Mouse (Mus musculus): ENCODE data around the gene Gys1. TPM values are rescaled to one million over a fixed set of nuclear protein-coding genes. Genes with fewer than 3 reads are reported as not detected.
"Not testable (repeated sequence)": the region's sequence is repeated elsewhere in the genome, so short reads cannot be mapped to it uniquely, and the experiment has no call there.

The Gys1 gene
- polyA plus RNA-seq, 1 experiment from 2014 or later, result 8.6 TPM

GRCm38 (mm10) chr7:45460377-45460776 lies 25.7 kb downstream of the Gys1 start:
- ATAC-seq, result no peak
- H3K4me1 ChIP-seq, result peaks cover 69% of the 10 kb centered on the region
- H3K4me3 ChIP-seq, result peak overlapping the region; percentile 87

GRCm38 (mm10) chr7:45460860-45461314 lies 26.2 kb downstream of the Gys1 start:
- H3K9me3 ChIP-seq (replicated peaks), result no peaks in the 10 kb centered on the region
- WGBS (ENCODE audit: insufficient replicate concordance), result 1% methylated on average over 13 of the region's 13 CpGs
- H3K4me1 ChIP-seq, result peaks cover 74% of the 10 kb centered on the region
- no peaks in the 10 kb centered on the region for H3K27me3 ChIP-seq (replicated peaks)
- peak overlapping the region; percentile 93 for H3K9ac ChIP-seq
- peak; percentile 75 for ATAC-seq
- H3K27ac ChIP-seq, result peak overlapping the region; percentile 99
- H3K4me3 ChIP-seq, result peak overlapping the region; percentile 87
- peak overlapping the region; percentile 88 for H3K4me2 ChIP-seq
- peaks cover 67% of the 10 kb centered on the region for H3K36me3 ChIP-seq

More at GRCm38 (mm10) chr7:45460377-45460776, 25.7 kb downstream of the Gys1 start:
- 38% methylated on average over 7 of the region's 7 CpGs for WGBS (ENCODE audit: insufficient replicate concordance)
- H3K4me2 ChIP-seq, result peak overlapping the region; percentile 88
- H3K27me3 ChIP-seq (replicated peaks), result no peaks in the 10 kb centered on the region
- H3K27ac ChIP-seq, result peak overlapping the region; percentile 99
- H3K36me3 ChIP-seq, result peaks cover 68% of the 10 kb centered on the region
- no peaks in the 10 kb centered on the region for H3K9me3 ChIP-seq (replicated peaks)
- H3K9ac ChIP-seq, result peak overlapping the region; percentile 93

GRCm38 (mm10) chr7:45461326-45461725 lies 26.7 kb downstream of the Gys1 start:
- Histone ChIP-seq H3K4me2 (peak overlapping the region; percentile 88), H3K9me3 (replicated peaks) (no peaks in the 10 kb centered on the region), H3K27me3 (replicated peaks) (no peaks in the 10 kb centered on the region), H3K4me1 (peaks cover 75% of the 10 kb centered on the region), H3K27ac (peak overlapping the region; percentile 99), H3K9ac (peak overlapping the region; percentile 93), H3K4me3 (peak overlapping the region; percentile 87), H3K36me3 (peaks cover 67% of the 10 kb centered on the region)
- WGBS (ENCODE audit: insufficient replicate concordance), result 55% methylated on average over 5 of the region's 5 CpGs
- peak; percentile 14 for ATAC-seq

GRCm38 (mm10) chr7:45461781-45462180 lies 27.1 kb downstream of the Gys1 start:
- peak overlapping the region; percentile 88 for H3K4me2 ChIP-seq
- H3K4me3 ChIP-seq, result peak overlapping the region; percentile 87
- H3K4me1 ChIP-seq, result peaks cover 72% of the 10 kb centered on the region
- H3K27me3 ChIP-seq (replicated peaks), result no peaks in the 10 kb centered on the region
- peak overlapping the region; percentile 41 for H3K9ac ChIP-seq
- peak overlapping the region; percentile 99 for H3K27ac ChIP-seq
- 89% methylated on average over 4 of the region's 4 CpGs for WGBS (ENCODE audit: insufficient replicate concordance)
- peaks cover 67% of the 10 kb centered on the region for H3K36me3 ChIP-seq
- ATAC-seq, result no peak
- no peaks in the 10 kb centered on the region for H3K9me3 ChIP-seq (replicated peaks)

GRCm38 (mm10) chr7:45462325-45462724 lies 27.7 kb downstream of the Gys1 start:
- no peaks in the 10 kb centered on the region for H3K27me3 ChIP-seq (replicated peaks)
- H3K4me2 ChIP-seq, result no peak overlapping the region
- no peaks in the 10 kb centered on the region for H3K9me3 ChIP-seq (replicated peaks)
- 78% methylated on average over 4 of the region's 4 CpGs for WGBS (ENCODE audit: insufficient replicate concordance)
- H3K4me3 ChIP-seq, result no peak overlapping the region
- no peak for ATAC-seq
- no peak overlapping the region for H3K9ac ChIP-seq
- H3K4me1 ChIP-seq, result peaks cover 72% of the 10 kb centered on the region
- peak overlapping the region; percentile 99 for H3K27ac ChIP-seq
- peaks cover 62% of the 10 kb centered on the region for H3K36me3 ChIP-seq

GRCm38 (mm10) chr7:45462868-45463267 lies 28.2 kb downstream of the Gys1 start:
- H3K4me2 ChIP-seq; ATAC-seq; H3K4me3 ChIP-seq; H3K27ac ChIP-seq; H3K9me3 ChIP-seq (replicated peaks); H3K9ac ChIP-seq; H3K27me3 ChIP-seq (replicated peaks): not testable (repeated sequence)
- 70% methylated on average over 4 of the region's 4 CpGs for WGBS (ENCODE audit: insufficient replicate concordance)
- H3K4me1 ChIP-seq, result peaks cover 68% of the 10 kb centered on the region
- H3K36me3 ChIP-seq, result peaks cover 57% of the 10 kb centered on the region

GRCm38 (mm10) chr7:45463987-45464778 lies 29.5 kb downstream of the Gys1 start:
- H3K27ac ChIP-seq, result peak overlapping the region; percentile 54; the same call in 1 of the 2 replicates
- no peaks in the 10 kb centered on the region for H3K9me3 ChIP-seq (replicated peaks)
- 85% methylated on average over 7 of the region's 7 CpGs for WGBS (ENCODE audit: insufficient replicate concordance)
- H3K4me1 ChIP-seq, result peaks cover 61% of the 10 kb centered on the region
- H3K9ac ChIP-seq, result no peak overlapping the region
- H3K36me3 ChIP-seq, result peaks cover 45% of the 10 kb centered on the region
- ATAC-seq, result no peak
- no peaks in the 10 kb centered on the region for H3K27me3 ChIP-seq (replicated peaks)
- no peak overlapping the region for H3K4me3 ChIP-seq
- no peak overlapping the region for H3K4me2 ChIP-seq

- Histone ChIP-seq H3K27me3 (replicated peaks) (no peaks in the 10 kb centered on the region), H3K27ac (peak overlapping the region; percentile 75; the same call in 1 of the 2 replicates), H3K4me1 (peaks cover 59% of the 10 kb centered on the region), H3K4me2 (peak overlapping the region; percentile 93), H3K9ac (peak overlapping the region; percentile 90; the same call in 1 of the 2 replicates), H3K4me3 (peak overlapping the region; percentile 81), H3K9me3 (replicated peaks) (no peaks in the 10 kb centered on the region), H3K36me3 (peaks cover 45% of the 10 kb centered on the region)
- ATAC-seq, result no peak
- WGBS (ENCODE audit: insufficient replicate concordance), result 90% methylated on average over 12 of the region's 12 CpGs
Observed at GRCm38 (mm10) chr7:45465112-45465511, 30.5 kb downstream of the Gys1 start.

- H3K4me2 ChIP-seq, result peak overlapping the region; percentile 93
- peak; percentile 6; the same call in 1 of the 2 replicates for ATAC-seq
- H3K27me3 ChIP-seq (replicated peaks), result no peaks in the 10 kb centered on the region
- WGBS (ENCODE audit: insufficient replicate concordance), result 65% methylated on average over 9 of the region's 9 CpGs
- H3K9me3 ChIP-seq (replicated peaks), result no peaks in the 10 kb centered on the region
- H3K4me1 ChIP-seq, result peaks cover 54% of the 10 kb centered on the region
- peak overlapping the region; percentile 81 for H3K4me3 ChIP-seq
- peak overlapping the region; percentile 90 for H3K9ac ChIP-seq
- peak overlapping the region; percentile 75; the same call in 1 of the 2 replicates for H3K27ac ChIP-seq
- H3K36me3 ChIP-seq, result peaks cover 42% of the 10 kb centered on the region
Observed at GRCm38 (mm10) chr7:45465549-45465948, 30.9 kb downstream of the Gys1 start.

GRCm38 (mm10) chr7:45466283-45467089 lies 31.8 kb downstream of the Gys1 start, which contains the start of gene Bax:
TSS of gene Bax (minus strand) at chr7:45466898.
- WGBS (ENCODE audit: insufficient replicate concordance), result under 1% methylated on average over 50 of the region's 58 CpGs
- Histone ChIP-seq H3K36me3 (peaks cover 40% of the 10 kb centered on the region), H3K4me2 (peak within 1 kb of the TSS; percentile 93), H3K4me3 (peak within 1 kb of the TSS; percentile 81), H3K27me3 (replicated peaks) (no peaks in the 10 kb centered on the region), H3K4me1 (peaks cover 51% of the 10 kb centered on the region), H3K9me3 (replicated peaks) (no peaks in the 10 kb centered on the region), H3K9ac (peak within 1 kb of the TSS; percentile 90), H3K27ac (peak within 1 kb of the TSS; percentile 75)
- ATAC-seq, result peak; percentile 76

- peaks cover 49% of the 10 kb centered on the region for H3K4me1 ChIP-seq
- 45% methylated on average over 7 of the region's 7 CpGs for WGBS (ENCODE audit: insufficient replicate concordance)
Observed at GRCm38 (mm10) chr7:45467090-45467670, 32.5 kb downstream of the Gys1 start.

More at GRCm38 (mm10) chr7:45467090-45467670, 32.5 kb downstream of the Gys1 start:
- Histone ChIP-seq H3K9me3 (replicated peaks) (no peaks in the 10 kb centered on the region), H3K27ac (no peak overlapping the region; the same call in 1 of the 2 replicates), H3K9ac (0 out of 2 replicates have a peak overlapping the region, but pooled peaks have one; percentile 90), H3K36me3 (peaks cover 34% of the 10 kb centered on the region), H3K27me3 (replicated peaks) (no peaks in the 10 kb centered on the region), H3K4me3 (peak overlapping the region; percentile 81), H3K4me2 (peak overlapping the region; percentile 93)
- ATAC-seq, result peak; percentile 2; the same call in 1 of the 2 replicates
